Mouse (Mus musculus) cortical plate, adult 2 months (tissue): ENCODE results near the gene Taldo1.

Source experiments
- CTCF ChIP-seq: fragments of 200-500 bp; IDR thresholded peaks from 2 replicates; pipeline ENCODE4 v1.5.1; 2011; ENCODE audit warnings: mild to moderate bottlenecking, control low read depth, low read length; ENCODE audit not compliant: insufficient read depth; ENCODE audit errors: extremely low read depth
- POLR2A ChIP-seq: fragments of 200-500 bp; IDR thresholded peaks from 2 replicates; pipeline ENCODE4 v1.6.1; 2011; ENCODE audit warnings: mild to moderate bottlenecking, low read length, control low read depth; ENCODE audit not compliant: insufficient read depth; ENCODE audit errors: extremely low read depth

- TF ChIP-seq POLR2A: no peak
- TF ChIP-seq CTCF: no peak
Measured at GRCm38 (mm10) chr7:141343230-141343629, 48.8 kb upstream of the Taldo1 start.
